Mouse (Mus musculus) urinary bladder, postnatal 25 days (tissue): ENCODE data around the gene Katnbl1.

Experiments used
- DNase-seq: peaks from one replicate; pipeline ENCODE4 v3.0.0; 2022; ENCODE audit warnings: low spot score

Katnbl1 gene

DNA sequence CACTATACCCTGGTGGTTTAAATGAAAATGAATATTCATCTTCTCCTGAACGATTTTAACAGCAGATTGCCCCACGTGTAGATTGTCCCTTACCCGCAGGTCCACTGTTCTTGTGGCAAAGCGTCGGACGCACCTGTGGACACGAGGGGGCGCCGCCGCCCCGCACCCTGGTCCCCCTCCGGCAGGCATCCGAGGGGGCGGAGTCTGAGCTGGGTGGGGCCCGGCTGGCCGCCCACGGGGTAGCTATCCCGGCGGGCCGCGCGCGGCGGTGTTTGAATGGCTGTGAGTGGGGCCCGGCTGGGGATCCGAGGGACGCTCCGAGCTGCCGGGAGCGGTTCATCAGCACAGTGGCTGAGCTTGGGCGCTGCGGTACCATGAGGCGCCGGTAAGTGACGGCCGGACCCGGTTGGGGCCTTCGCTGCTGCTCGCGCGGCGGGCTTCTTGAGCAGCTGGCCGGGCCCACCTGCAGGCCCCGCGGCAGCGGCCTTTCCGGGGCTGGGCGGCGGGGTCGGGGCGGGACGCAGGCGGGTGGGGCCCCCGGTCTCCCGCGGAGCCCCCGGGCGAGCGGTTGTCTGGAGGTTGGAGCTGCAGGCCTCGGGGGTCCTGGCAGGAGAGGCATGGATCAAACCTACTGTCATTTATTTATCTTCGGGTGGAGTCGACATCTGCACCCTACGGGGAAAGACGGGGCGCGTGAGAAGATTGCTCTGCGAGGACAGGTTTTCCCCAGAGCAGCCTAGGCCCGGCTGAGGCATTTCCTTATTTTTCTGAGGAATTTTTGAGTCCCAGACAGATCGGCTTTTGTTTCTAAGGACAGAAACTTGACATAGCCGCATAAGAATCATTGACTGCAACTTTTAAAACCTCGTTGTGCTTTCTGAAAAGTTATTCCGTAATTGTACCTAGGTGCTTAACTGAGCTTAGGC, at the start of gene Katnbl1:
Gene Katnbl1 (plus strand): TSS at position 239 of the 926 bp plus-strand sequence.
- DNase-seq: peak; percentile 98

- no peak for DNase-seq
Observed at GRCm38 (mm10) chr2:112332051-112332898, 46.7 kb upstream of the Katnbl1 start.

DNA sequence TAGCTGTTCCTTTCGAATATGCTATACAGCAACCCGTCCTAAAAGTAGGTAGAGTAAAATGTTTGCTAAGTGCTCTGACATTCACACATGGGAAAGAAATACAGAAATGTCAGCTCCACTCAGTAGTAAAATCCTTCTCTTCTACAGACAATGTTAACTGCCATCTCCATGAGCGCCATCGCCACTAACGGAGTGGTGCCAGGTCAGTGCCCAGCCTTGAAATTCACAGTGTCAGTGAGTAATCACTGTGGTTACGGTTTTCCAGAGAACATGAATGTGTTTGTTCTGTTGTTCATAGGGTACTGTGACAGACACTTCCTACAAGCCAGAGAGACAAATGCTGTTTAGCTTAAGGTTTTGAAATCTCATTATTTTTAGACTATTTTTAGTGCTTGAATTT, 41.8 kb upstream of the Katnbl1 start:
- no peak for DNase-seq

- no peak for DNase-seq
Observed at GRCm38 (mm10) chr2:112339736-112340135, 39.3 kb upstream of the Katnbl1 start.

DNA sequence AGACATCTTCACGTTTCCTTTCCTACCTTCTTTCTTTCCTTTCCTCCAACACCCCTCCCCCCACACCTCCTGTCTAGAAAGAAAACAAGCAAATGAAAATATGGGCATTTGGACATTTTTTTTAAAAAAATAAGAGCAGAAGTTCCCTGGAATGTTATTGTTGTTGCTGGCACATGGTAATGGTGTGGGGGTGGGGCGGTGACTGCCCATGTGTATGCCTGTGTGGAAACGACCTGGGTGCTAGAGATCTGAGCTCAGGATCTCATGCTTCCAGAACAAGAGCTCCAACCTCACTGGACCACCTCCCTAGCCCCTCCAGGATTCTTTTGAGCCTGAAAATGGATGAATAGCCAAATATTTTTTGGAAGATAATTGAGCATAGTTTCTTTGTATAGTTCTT, 37.9 kb upstream of the Katnbl1 start:
- no peak for DNase-seq

- DNase-seq: no peak
Observed at GRCm38 (mm10) chr2:112348246-112348645, 30.8 kb upstream of the Katnbl1 start.

- DNase-seq: no peak
Observed at GRCm38 (mm10) chr2:112353685-112354455, 25.1 kb upstream of the Katnbl1 start.

DNA sequence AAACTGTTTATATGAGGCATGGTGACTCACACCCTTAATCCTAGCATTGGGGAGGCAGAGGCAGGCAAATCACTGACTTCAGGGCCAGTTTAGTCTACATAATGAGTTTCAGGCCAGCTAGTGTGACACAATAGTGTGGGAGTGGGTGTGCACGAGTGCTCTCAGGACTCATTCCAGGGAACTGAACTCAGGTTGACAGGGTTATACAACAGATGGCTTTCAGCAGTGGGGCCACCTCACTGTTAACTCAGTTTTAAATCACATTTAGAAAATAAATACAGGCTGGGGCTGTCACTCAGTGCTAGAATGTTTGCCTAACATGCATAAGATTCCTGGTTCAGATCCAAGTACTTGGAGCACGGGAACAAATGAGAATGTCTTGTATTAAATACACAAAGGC, 19.4 kb upstream of the Katnbl1 start:
- no peak for DNase-seq

DNA sequence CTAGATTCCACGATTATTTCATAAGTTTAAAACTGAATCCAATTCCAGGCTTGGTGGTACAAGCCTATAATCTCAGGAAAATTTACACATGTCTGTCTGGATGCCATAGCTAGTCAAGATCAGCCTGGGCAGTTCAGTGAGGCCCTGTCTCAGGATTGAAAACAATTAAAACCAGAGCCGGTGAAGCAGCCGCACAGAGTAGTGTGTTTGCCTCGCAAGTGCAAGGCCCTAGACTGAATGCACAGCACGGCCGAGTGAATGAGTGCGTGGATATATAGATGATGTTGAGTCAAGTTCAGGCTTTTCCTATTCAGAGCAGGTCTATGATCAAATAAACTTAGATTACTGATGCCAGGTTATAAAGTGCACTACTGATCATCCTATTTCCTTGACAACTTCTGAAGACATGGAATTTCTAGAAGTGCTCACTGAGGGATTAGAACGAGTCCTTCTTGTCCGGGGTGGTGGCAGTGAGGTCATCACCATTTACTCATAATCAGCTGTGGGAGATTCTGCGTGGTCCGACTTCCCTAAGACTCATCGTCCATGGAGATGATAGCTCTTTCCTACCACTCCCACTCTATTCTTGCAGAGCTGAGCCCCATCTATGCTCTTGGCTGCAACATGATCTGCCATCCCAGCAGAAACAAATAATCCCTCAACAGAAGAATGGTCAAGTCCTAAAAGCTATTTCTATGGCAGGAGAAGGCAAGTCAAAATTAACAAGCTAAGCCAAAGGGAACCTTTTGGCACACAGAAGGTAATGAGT, 18.8 kb upstream of the Katnbl1 start:
- DNase-seq: no peak

DNA sequence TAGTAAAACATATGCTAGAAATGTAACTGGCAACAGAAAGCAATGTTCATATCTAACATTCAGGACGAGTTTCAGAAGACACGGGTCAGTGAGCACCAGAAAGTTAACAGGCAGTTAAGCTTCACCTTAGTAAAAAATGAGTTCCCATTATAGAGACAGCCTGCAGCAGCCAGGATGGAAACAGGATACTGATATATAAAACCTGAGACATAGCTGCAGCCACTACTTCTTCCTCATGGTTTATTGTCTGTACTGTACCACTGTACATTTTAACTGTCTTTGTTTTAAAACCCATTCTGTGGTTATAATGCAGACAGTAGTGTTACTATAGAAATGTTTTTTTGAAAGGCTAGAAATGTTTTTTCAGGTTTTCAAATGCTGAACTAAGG, 18.2 kb upstream of the Katnbl1 start:
- no peak for DNase-seq

DNA sequence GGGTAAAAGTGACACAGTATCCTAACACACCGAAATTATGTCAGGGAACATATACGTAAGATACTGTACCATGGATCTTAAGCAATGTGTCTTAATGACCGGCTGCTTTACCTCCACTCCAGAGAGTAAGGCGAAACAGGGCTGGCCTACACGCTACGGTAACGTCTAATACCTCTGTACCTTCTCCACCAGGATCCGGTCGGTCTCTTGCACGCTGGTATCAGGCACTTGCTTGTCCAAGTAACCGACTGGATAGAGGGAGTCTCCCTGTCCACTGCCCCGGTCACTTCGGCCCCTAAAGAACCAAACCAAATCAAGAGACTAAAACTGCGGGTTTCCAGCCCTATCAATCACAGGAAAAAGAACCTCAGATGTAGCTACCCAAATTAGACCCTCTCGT, 11.8 kb upstream of the Katnbl1 start:
- no peak for DNase-seq

GRCm38 (mm10) chr2:112367726-112368673, 11.0 kb upstream of the Katnbl1 start, which contains the start of gene Emc4:
Gene Emc4 (minus strand): TSS chr2:112368027.
- DNase-seq: peak; percentile 91

DNA sequence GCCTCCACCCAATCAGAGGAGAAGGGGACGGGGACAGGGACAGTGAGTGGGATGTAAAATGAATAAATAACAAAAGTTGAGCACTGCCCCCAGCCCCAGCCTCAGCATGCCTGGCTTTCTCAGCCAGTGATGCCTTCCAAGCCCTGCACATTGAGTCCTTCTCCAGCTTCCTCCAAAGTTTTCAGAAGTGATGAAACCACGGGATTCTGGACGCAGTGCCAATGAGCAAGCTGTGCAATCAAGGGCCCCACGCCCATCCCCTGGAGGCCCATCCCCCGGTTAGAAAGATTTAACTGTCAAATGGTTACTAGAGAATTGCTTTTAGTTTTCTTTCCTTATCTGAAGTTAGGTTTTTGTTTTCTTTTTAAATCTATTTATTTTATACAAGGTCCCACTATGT, 9.1 kb upstream of the Katnbl1 start:
- DNase-seq: no peak

DNA sequence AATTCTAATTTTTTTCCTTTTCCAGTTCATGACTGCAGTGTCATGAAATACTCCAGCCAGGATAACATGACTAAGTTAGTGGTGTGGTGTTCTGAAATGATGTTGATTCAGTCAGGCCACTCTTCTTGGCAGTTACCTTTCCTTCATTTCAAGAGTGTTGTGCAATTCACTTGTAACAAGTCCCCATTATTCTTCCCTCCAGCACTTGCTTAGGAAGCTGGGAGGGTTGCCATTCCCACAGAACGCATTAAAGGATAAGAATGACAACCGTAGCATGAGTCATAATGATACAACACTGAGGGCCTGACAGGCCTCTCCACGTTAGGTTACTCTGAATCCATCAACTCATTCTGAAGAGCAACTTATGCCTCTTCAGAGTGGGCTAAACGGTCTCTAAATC, 5.9 kb upstream of the Katnbl1 start:
- DNase-seq: no peak

DNA sequence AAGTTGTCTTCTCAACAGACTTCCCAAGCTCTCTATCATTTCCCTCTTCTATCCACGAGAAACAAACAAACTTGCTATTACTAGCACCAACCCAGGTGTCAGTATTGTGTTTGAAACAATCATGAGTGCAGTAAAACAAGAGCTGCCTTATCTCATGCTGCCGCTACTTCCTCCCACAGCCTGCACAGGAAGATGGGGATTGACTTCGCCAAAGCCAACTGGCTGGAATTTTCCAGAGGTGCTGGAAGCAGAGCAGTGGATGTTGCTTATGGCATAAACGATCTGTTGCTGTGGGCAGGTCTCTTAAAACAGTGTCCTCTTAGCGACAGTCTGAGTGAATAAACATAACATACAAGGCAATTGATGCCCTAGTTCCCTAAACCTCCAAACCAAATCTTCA, 4.4 kb upstream of the Katnbl1 start:
- no peak for DNase-seq

GRCm38 (mm10) chr2:112380131-112380530, 1.1 kb downstream of the Katnbl1 start:
- DNase-seq: no peak

GRCm38 (mm10) chr2:112381219-112381618, 2.2 kb downstream of the Katnbl1 start:
- DNase-seq: no peak

- no peak for DNase-seq
Observed at GRCm38 (mm10) chr2:112390843-112391242, 11.8 kb downstream of the Katnbl1 start.

- no peak for DNase-seq
Observed at GRCm38 (mm10) chr2:112391346-112392000, 12.5 kb downstream of the Katnbl1 start.

- DNase-seq: no peak
Observed at GRCm38 (mm10) chr2:112392689-112393088, 13.7 kb downstream of the Katnbl1 start.
